Mouse (Mus musculus): Measurements from ENCODE around the gene Sfrp2. TPM values are rescaled to one million over a fixed set of nuclear protein-coding genes. Genes with fewer than 3 reads are reported as not detected.

The Sfrp2 gene
- 221 and 258 TPM in 2 replicates for polyA plus RNA-seq (2015; fragmentation: Nextera tagmentation; extraction: Ambion mirVana)

GRCm38 (mm10) chr3:83765871-83766725 lies at the start of gene Sfrp2:
Gene Sfrp2, plus strand, starts transcription at chr3:83766321.
- H3K27ac ChIP-seq = peak within 1 kb of the TSS; percentile 35
- under 1% methylated on average over 81 of the region's 82 CpGs for WGBS

GRCm38 (mm10) chr3:83717643-83718231 lies 48.4 kb upstream of the Sfrp2 start:
- no peaks in the 10 kb centered on the region for H3K27me3 ChIP-seq
- no peak for ATAC-seq (replicated peaks; ENCODE audit: insufficient number of reproducible peaks, insufficient read depth, low FRiP score, low read depth)
- 0 out of 2 replicates have a peak, but pooled peaks cover 2% of the 10 kb centered on the region for H3K4me1 ChIP-seq (replicated peaks)
- H3K9ac ChIP-seq = no peak overlapping the region
- H3K9me3 ChIP-seq (replicated peaks) = no peaks in the 10 kb centered on the region
- no peak overlapping the region for H3K4me3 ChIP-seq
- 59% methylated on average over 7 of the region's 7 CpGs for WGBS
- H3K27ac ChIP-seq = no peak overlapping the region
- H3K36me3 ChIP-seq = no peaks in the 10 kb centered on the region
- no peak overlapping the region for H3K4me2 ChIP-seq

More at GRCm38 (mm10) chr3:83765871-83766725, at the start of gene Sfrp2:
- no peaks in the 10 kb centered on the region for H3K9me3 ChIP-seq (replicated peaks)
- peak within 1 kb of the TSS; percentile 51 for H3K9ac ChIP-seq
- H3K4me2 ChIP-seq = peak within 1 kb of the TSS; percentile 98
- peak within 1 kb of the TSS; percentile 59 for H3K4me3 ChIP-seq
- no peaks in the 10 kb centered on the region for H3K36me3 ChIP-seq
- H3K4me1 ChIP-seq (replicated peaks) = peaks cover 29% of the 10 kb centered on the region
- peak; percentile 73 for ATAC-seq (replicated peaks; ENCODE audit: insufficient number of reproducible peaks, insufficient read depth, low FRiP score, low read depth)
- H3K27me3 ChIP-seq = peaks cover 80% of the 10 kb centered on the region

GRCm38 (mm10) chr3:83718662-83719061 lies 47.5 kb upstream of the Sfrp2 start:
- H3K9me3 ChIP-seq (replicated peaks) = no peaks in the 10 kb centered on the region
- H3K4me3 ChIP-seq = no peak overlapping the region
- H3K4me2 ChIP-seq = no peak overlapping the region
- 0 out of 2 replicates have a peak, but pooled peaks cover 2% of the 10 kb centered on the region for H3K4me1 ChIP-seq (replicated peaks)
- WGBS = 69% methylated on average over 4 of the region's 4 CpGs
- no peak overlapping the region for H3K27ac ChIP-seq
- H3K9ac ChIP-seq = no peak overlapping the region
- ATAC-seq (replicated peaks; ENCODE audit: insufficient number of reproducible peaks, insufficient read depth, low FRiP score, low read depth) = no peak
- no peaks in the 10 kb centered on the region for H3K36me3 ChIP-seq
- no peaks in the 10 kb centered on the region for H3K27me3 ChIP-seq

- Histone ChIP-seq H3K36me3 (no peaks in the 10 kb centered on the region), H3K4me3 (no peak overlapping the region), H3K9ac (no peak overlapping the region), H3K4me2 (no peak overlapping the region), H3K9me3 (replicated peaks) (no peaks in the 10 kb centered on the region), H3K4me1 (replicated peaks) (peaks cover 2% of the 10 kb centered on the region; the same call in 1 of the 2 replicates), H3K27me3 (no peaks in the 10 kb centered on the region), H3K27ac (no peak overlapping the region)
- no peak for ATAC-seq (replicated peaks; ENCODE audit: insufficient number of reproducible peaks, insufficient read depth, low FRiP score, low read depth)
- WGBS = 66% methylated on average over 3 of the region's 3 CpGs
Observed at GRCm38 (mm10) chr3:83728223-83728622, 37.9 kb upstream of the Sfrp2 start.

DNA sequence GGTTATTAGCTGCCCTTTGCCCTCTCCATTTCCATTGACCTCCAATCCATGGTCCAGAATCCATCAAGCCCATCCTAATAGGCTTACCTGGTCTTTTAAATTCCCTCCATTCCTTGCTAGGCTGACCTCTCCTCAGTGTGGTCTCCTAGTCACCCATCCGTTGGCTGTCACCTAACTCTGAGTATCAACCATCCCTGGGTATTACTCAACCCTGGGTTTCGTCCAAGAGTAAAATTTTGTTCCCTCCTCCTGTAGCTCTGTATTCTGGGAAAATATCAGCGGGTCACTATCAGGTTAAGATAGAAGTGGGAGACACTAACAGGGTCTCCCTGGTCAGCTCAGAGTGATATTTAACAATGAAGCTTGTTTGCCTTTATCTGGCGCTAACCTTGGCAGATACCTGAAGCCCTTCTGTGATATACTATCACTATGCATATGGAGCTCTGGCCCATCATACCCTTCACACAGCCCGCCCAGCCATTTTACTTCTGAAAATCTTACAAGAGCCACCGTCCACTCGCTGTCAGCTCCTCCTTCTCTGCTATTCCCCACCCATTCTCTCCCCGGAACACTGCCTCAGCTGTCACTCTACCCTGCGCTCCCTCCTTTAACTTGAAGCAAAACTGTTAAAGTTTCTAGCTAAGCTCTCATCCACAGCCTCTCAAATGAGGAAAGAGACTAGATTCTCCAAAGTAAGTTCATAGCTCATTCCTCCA lies 37.3 kb upstream of the Sfrp2 start:
- Histone ChIP-seq H3K9me3 (replicated peaks) (no peaks in the 10 kb centered on the region), H3K4me2 (no peak overlapping the region), H3K4me3 (no peak overlapping the region), H3K4me1 (replicated peaks) (peaks cover 2% of the 10 kb centered on the region; the same call in 1 of the 2 replicates), H3K27ac (no peak overlapping the region), H3K36me3 (no peaks in the 10 kb centered on the region), H3K9ac (no peak overlapping the region), H3K27me3 (no peaks in the 10 kb centered on the region)
- WGBS = 61% methylated on average over 9 of the region's 9 CpGs
- ATAC-seq (replicated peaks; ENCODE audit: insufficient number of reproducible peaks, insufficient read depth, low FRiP score, low read depth) = no peak

DNA sequence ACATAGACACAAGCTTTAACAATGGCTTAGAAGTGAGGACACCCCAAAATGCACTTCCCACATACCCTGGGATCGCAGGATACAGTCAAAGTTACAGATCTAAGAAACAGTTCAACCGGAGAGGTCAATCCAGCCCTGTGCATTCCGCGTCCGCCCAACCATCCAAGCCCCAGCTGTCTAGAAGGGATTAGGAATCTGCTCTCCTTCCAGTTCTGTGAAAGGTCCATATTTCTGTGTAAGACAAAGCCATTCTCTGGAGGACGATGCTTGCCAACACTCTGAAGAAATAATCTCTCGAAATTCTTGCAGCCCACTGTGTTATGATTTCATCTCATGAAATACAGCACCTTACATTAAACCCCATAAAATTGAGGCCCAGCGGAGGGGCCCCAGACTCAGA lies 32.1 kb upstream of the Sfrp2 start:
- Histone ChIP-seq H3K9me3 (replicated peaks) (no peaks in the 10 kb centered on the region), H3K27ac (no peak overlapping the region), H3K36me3 (no peaks in the 10 kb centered on the region), H3K9ac (no peak overlapping the region), H3K4me2 (no peak overlapping the region), H3K4me3 (no peak overlapping the region), H3K27me3 (no peaks in the 10 kb centered on the region), H3K4me1 (replicated peaks) (no peaks in the 10 kb centered on the region; the same call in 1 of the 2 replicates)
- no peak for ATAC-seq (replicated peaks; ENCODE audit: insufficient number of reproducible peaks, insufficient read depth, low FRiP score, low read depth)
- 75% methylated on average over 8 of the region's 8 CpGs for WGBS

- Histone ChIP-seq H3K4me2 (no peak overlapping the region), H3K4me3 (no peak overlapping the region), H3K9me3 (replicated peaks) (no peaks in the 10 kb centered on the region), H3K4me1 (replicated peaks) (no peaks in the 10 kb centered on the region), H3K36me3 (no peaks in the 10 kb centered on the region), H3K27me3 (no peaks in the 10 kb centered on the region), H3K27ac (no peak overlapping the region), H3K9ac (no peak overlapping the region)
- no peak for ATAC-seq (replicated peaks; ENCODE audit: insufficient number of reproducible peaks, insufficient read depth, low FRiP score, low read depth)
- 84% methylated on average over 4 of the region's 4 CpGs for WGBS
Observed at GRCm38 (mm10) chr3:83736980-83737379, 29.1 kb upstream of the Sfrp2 start.

GRCm38 (mm10) chr3:83740246-83740645 lies 25.9 kb upstream of the Sfrp2 start:
- Histone ChIP-seq H3K36me3 (no peaks in the 10 kb centered on the region), H3K4me2 (no peak overlapping the region), H3K4me3 (no peak overlapping the region), H3K4me1 (replicated peaks) (no peaks in the 10 kb centered on the region), H3K27me3 (no peaks in the 10 kb centered on the region), H3K9ac (no peak overlapping the region), H3K27ac (no peak overlapping the region), H3K9me3 (replicated peaks) (no peaks in the 10 kb centered on the region)
- ATAC-seq (replicated peaks; ENCODE audit: insufficient number of reproducible peaks, insufficient read depth, low FRiP score, low read depth) = no peak
- WGBS = 61% methylated on average over 2 of the region's 2 CpGs

DNA sequence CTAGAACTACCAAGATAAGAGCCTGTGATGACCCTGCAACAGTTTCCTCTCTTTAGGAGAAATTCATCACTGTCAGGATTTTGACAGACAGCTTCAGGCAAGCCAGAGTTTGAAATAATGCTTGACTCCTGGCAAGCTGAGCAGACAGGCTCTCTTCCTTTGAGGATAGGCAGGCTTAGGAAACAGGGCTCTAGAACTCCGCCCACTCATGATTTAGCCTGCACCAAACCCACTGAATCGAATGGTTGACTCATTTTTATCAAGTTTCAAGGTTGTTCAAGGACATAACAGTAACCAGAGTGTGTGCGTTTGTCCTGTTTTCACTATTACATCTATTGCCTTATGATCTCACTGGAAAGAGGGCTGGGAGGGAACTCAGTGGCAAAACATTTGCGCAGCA lies 18.8 kb upstream of the Sfrp2 start:
- WGBS = 78% methylated on average over 4 of the region's 4 CpGs
- no peaks in the 10 kb centered on the region for H3K36me3 ChIP-seq
- no peaks in the 10 kb centered on the region for H3K27me3 ChIP-seq

GRCm38 (mm10) chr3:83747895-83748294 lies 18.2 kb upstream of the Sfrp2 start:
- H3K4me2 ChIP-seq = no peak overlapping the region
- H3K4me1 ChIP-seq (replicated peaks) = no peaks in the 10 kb centered on the region
- no peaks in the 10 kb centered on the region for H3K9me3 ChIP-seq (replicated peaks)
- H3K36me3 ChIP-seq = no peaks in the 10 kb centered on the region
- no peak overlapping the region for H3K4me3 ChIP-seq
- ATAC-seq (replicated peaks; ENCODE audit: insufficient number of reproducible peaks, insufficient read depth, low FRiP score, low read depth) = no peak
- H3K9ac ChIP-seq = no peak overlapping the region
- WGBS = 81% methylated on average over 5 of the region's 5 CpGs
- H3K27ac ChIP-seq = no peak overlapping the region
- no peaks in the 10 kb centered on the region for H3K27me3 ChIP-seq

More for the DNA sequence above, 18.8 kb upstream of the Sfrp2 start:
- H3K4me1 ChIP-seq (replicated peaks) = no peaks in the 10 kb centered on the region
- H3K9me3 ChIP-seq (replicated peaks) = no peaks in the 10 kb centered on the region
- no peak overlapping the region for H3K27ac ChIP-seq
- no peak overlapping the region for H3K4me2 ChIP-seq
- H3K9ac ChIP-seq = no peak overlapping the region
- no peak overlapping the region for H3K4me3 ChIP-seq
- ATAC-seq (replicated peaks; ENCODE audit: insufficient number of reproducible peaks, insufficient read depth, low FRiP score, low read depth) = no peak

DNA sequence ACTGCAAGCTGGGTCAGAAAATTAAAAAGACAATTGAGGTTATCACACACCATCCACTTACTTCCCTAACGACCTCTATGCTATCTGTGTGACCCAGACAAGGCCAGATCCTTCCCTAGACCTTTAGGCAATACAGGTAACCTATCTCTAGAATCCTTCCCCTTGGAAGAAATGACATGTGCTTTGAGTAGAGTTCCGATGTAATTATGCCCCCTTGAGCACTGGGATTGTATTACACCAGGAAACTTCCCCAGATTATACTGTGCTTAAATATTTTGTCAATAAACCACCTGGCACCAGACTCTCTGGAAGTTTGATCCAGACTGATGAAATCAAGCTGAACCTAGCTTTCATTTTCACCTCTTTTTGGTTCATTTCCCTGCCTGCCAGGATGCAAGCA lies 14.5 kb upstream of the Sfrp2 start:
- Histone ChIP-seq H3K27me3 (no peaks in the 10 kb centered on the region), H3K4me1 (replicated peaks) (no peaks in the 10 kb centered on the region), H3K4me2 (no peak overlapping the region), H3K36me3 (no peaks in the 10 kb centered on the region), H3K27ac (no peak overlapping the region), H3K9ac (no peak overlapping the region), H3K9me3 (replicated peaks) (no peaks in the 10 kb centered on the region), H3K4me3 (no peak overlapping the region)
- WGBS = 38% methylated on average over 2 of the region's 2 CpGs
- ATAC-seq (replicated peaks; ENCODE audit: insufficient number of reproducible peaks, insufficient read depth, low FRiP score, low read depth) = no peak

Measured in heart, embryonic 15.5 days (tissue).